Mouse (Mus musculus): Measurements from ENCODE around the gene Slc7a1. TPM values are rescaled to one million over a fixed set of nuclear protein-coding genes. Genes with fewer than 3 reads are reported as not detected.
"Not testable (repeated sequence)": the region's sequence is repeated elsewhere in the genome, so short reads cannot be mapped to it uniquely, and the experiment has no call there.

The Slc7a1 gene
- total RNA-seq, 2 experiments from 2014 or later, result 47.5 to 48.2 TPM

DNA sequence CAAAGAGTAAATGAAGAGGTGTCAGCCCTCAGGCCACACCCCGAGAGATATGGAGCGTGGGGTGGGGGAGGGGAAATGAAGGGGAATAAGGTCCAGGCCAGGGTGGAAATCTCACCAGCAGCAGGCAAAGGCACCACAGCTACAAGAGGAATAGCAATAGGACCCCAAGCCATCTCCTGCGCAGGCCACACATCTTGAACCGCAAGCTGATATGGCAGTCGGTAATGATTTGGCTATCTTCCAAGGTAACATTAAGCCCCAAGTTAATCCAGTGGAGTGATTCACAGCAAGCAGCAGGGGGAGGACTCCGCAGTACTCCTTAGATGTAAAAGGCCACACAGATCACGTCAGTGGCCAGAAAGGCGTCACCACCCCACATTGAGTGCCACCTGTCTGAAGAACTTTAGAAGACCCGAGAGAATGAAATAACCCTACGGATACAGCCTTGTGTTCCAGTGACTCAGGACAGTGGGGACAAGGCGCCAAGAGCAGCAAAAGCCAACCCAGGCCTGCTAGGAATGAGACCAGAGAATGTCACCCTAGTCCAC is 68.4 kb downstream of the Slc7a1 start:
- DNase-seq (ENCODE audit: low spot score in 2 of 2), result no peak

- DNase-seq (ENCODE audit: low spot score in 2 of 2), result no peak
Measured at GRCm38 (mm10) chr5:148328982-148329381, 70.7 kb downstream of the Slc7a1 start.

DNA sequence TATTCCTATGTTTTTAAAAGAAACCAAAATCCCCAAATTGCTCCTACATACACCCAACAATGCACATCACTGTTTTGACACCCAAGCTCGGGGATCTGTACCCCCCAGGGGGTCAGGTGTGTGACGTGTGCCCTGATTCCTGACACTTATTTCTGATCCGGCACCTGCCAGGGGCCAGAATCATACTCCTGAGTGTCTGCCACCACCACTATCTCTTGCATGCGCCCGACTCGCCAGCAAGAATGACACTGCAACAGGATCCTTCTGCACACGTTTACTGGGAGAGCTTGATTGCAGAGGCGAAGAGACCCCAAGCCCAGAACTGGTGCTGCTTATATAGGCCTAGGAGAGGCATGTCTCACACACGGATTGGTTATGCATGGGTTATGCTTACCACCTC is 73.4 kb downstream of the Slc7a1 start:
- DNase-seq (ENCODE audit: low spot score in 2 of 2), result not testable (repeated sequence)

- DNase-seq (ENCODE audit: low spot score in 2 of 2), result peak; percentile 29 to 47
Measured at GRCm38 (mm10) chr5:148325317-148325885, 74.3 kb downstream of the Slc7a1 start.

DNA sequence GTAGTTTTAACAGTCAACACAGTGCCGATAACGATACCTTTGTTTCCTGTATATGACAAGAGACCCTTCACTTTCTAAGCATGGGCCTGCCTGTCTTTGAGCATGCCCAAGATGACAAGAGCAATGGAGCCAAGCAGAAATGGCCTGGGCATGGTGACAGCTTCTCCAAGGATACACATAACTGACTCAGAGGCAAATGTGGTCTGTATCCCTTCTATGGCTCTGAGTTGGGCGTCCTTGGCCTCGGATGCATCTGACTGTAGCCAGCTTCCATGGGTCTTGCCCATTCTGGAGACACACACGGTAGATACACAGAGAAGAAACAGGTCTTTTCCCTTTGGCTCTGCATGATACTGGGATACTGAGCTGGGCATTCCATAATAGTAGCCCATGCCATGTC is 84.8 kb downstream of the Slc7a1 start:
- no peak for DNase-seq (ENCODE audit: low spot score in 2 of 2)

GRCm38 (mm10) chr5:148312443-148312842 is 87.3 kb downstream of the Slc7a1 start:
- DNase-seq (ENCODE audit: low spot score in 2 of 2), result no peak

- no peak for DNase-seq (ENCODE audit: low spot score in 2 of 2)
Measured at GRCm38 (mm10) chr5:148310790-148311189, 88.9 kb downstream of the Slc7a1 start.

DNA sequence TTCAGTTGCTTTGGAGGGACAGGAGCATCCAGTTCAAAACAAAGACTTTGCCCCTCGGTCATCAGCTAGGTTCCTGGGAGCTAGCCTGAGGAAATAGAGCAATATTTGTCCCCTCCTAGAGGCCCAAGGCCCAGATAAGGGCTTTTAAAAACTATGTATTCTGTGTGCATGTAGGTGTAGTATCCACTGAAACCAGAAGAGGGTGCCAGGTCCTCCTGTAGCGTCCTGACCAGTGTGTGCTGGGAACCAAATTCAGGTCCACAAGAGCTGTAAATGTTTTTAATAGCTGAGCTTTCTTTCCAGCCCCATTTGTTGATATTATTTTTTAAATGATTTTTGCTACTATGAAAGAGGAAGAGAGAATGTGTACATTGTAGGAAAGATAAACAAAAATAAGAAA is 95.6 kb downstream of the Slc7a1 start:
- no peak for DNase-seq (ENCODE audit: low spot score in 2 of 2)

DNA sequence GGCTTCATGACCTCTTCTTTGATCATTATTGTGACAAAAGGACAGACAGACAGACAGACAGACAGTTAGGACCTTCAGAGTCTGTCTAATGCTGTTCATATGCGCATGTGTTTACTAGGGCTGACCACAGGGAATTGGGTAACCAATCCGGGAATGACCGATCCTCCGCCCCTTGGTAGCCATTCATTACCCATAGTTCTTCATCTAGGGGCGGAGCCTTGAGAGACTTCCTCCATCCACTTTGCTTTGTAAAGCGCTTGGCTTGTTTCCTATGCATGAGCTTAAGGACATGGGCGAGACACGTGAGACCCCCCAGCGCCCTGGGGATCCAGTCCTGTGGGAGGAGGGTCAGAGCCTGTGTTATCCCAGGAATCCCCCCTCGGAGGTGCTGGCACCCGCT is 96.7 kb downstream of the Slc7a1 start:
- DNase-seq (ENCODE audit: low spot score in 2 of 2), result no peak

DNA sequence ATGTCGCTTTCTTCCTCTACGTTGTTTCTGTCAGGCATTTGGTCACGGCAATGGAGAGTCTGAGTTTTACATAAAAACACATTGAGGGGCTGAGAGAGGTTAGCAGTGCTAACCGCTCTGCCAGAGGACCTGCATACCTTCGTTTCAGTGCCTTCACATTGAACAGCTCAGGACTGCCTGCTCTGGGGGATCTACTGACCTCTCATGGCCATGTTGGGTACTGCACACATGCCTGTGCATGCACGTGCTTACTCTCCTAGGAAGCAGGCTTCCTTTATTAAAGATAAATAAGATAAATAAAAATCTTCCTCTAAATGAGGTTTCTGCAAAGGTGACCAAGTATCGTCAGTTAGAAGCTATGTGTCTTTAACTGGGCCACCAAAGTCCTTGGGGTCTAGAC is 106.4 kb downstream of the Slc7a1 start:
- DNase-seq (ENCODE audit: low spot score in 2 of 2), result peak in 1 of 2 experiments; percentile 26

- no peak for DNase-seq (ENCODE audit: low spot score in 2 of 2)
Measured at GRCm38 (mm10) chr5:148292862-148293261, 106.8 kb downstream of the Slc7a1 start.

DNA sequence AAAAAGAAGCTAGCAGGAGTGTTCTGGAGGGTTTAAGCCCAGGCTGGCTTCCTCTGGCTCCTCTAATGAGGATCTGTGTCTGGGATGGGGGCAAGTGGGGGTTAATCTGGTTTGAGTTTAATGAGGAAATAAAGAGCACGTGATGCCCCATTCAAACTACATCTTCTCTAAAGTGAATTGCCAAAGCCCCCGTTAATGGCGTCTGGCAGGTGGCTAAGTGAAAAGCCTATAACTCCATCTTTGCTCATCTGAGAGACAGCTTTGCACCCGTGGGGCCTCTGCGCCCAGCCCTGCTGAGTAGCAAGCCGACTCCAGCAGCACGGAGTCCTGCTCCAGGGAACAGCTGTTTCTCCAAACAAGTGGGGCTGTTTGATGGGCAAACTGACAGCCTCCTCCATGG is 109.8 kb downstream of the Slc7a1 start:
- no peak for DNase-seq (ENCODE audit: low spot score in 2 of 2)

DNA sequence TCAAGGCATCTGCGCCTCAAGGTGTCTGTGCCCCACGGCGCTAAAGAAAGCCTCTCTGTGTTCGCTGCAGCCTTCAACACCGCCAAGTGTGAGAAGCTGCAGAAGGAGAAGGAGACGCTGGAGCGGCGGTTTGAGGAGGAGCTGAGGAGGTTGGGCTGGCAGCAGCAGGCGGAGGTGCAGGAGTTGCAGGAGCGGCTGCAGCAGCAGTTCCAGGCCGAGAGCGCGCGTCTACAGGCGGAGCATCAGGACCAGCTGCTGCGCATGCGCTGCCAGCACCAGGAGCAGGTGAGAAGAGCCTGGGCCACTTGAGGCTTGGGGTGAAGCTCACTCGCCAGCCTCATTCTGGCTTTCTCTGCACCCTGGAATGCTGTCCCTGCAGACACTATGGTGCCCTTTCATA is 110.9 kb downstream of the Slc7a1 start:
- no peak for DNase-seq (ENCODE audit: low spot score in 2 of 2)

DNA sequence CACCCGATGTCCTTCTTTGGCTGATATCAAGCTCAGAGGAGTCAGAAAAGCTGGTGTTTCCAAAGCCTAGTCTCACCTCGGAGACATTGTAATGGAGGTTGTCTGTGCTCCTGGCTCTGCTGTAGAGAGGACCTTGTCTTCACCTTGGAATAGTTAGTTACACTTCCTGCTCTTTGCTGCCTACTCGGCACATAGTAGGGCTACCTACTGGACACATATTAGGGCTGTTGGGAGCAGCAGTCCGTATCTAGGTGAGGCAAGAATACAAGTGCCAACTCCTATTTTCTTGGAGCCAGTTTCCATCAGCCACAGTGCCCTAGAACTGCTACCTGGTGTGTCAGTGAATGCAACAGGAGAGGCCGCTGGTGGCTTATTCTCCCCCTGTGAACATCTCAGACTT is 112.2 kb downstream of the Slc7a1 start:
- no peak for DNase-seq (ENCODE audit: low spot score in 2 of 2)

GRCm38 (mm10) chr5:148283584-148283983 is 116.1 kb downstream of the Slc7a1 start:
- DNase-seq (ENCODE audit: low spot score in 2 of 2), result no peak

DNA sequence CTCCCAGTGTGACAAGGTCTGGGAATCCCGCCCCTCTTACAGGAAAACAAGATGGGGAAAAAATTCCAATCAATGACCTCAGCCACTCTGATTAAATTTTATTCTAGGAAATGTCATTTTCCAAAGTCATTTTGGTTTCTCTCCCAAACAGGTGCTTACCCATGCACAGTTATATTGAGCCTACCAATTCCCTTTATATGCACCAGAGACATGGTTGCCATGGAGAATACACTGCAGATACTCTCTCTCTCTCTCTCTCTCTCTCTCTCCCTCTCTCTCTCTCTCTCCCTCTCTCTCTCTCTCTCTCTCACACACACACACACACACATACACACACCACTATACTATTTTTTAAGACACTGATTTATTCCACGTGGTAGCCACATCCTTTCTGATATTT is 116.5 kb downstream of the Slc7a1 start:
- DNase-seq (ENCODE audit: low spot score in 2 of 2), result no peak

DNA sequence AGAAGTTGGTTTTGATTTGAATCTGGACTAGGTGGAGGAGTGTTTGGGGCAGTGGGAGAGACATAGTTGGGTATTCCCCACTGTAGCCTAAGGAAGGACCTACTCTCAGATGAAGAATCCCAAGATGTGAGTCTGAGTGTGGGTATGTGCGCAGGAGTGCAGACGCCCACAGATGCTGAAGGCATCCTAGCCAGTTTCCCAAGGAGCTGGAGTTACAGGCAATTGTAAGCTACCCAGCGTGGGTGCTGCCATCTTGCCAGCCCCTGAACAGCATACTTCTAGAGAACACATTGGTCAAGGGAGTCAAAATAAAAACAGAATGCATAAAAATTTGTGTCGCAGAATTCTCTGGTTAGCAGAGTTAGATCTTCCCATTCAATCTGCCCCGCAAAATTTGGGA is 117.1 kb downstream of the Slc7a1 start:
- no peak for DNase-seq (ENCODE audit: low spot score in 2 of 2)

- no peak for DNase-seq (ENCODE audit: low spot score in 2 of 2)
Measured at GRCm38 (mm10) chr5:148282093-148282492, 117.6 kb downstream of the Slc7a1 start.

DNA sequence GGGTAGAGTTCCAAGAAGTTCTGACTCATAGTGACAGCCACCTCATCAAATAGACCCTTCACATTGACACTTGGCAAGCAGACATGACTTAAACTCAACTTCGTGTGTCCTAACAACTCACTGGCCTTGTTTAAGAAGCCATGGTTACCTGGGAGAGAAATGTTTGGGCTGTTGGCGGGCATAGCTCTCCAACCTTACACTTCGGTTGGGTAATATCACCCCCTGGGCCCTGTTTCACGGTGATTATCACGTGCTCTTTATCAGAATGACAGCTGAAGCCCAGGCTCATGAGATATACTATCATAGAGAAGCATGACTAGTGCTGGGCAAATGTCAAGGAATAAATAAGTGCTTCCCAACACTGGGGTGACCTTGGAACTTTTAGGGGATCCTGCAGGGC is 119.4 kb downstream of the Slc7a1 start:
- no peak for DNase-seq (ENCODE audit: low spot score in 2 of 2)

DNA sequence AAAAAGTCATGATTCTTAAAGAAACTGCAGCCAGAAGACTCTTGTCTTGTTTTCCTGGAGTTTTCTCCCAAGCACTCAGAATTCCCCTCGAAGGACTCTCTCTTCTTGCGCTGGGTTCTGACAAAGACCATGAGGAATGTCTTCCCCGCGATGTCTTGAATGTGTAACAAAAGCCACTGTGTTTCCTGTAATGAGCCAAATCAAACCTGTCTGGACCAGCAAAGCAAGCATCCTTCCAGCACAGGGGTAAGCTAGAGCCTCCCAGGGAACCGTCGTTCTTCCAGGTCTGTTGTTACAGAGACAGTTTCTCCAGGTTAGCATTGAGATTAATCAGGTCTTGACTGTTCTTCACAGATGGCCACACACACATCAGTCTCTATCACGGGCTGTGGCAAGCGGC is 121.5 kb downstream of the Slc7a1 start:
- DNase-seq (ENCODE audit: low spot score in 2 of 2), result no peak
